Mouse (Mus musculus): ENCODE results near the gene Hormad2.

The Hormad2 gene

GRCm38 (mm10) chr11:4302363-4302913 is 138.5 kb downstream of the Hormad2 start:
- DNase-seq (ENCODE audit: low spot score) = peak; percentile 37

- DNase-seq (ENCODE audit: low spot score) = no peak
Observed at GRCm38 (mm10) chr11:4300683-4301082, 140.2 kb downstream of the Hormad2 start.

DNA sequence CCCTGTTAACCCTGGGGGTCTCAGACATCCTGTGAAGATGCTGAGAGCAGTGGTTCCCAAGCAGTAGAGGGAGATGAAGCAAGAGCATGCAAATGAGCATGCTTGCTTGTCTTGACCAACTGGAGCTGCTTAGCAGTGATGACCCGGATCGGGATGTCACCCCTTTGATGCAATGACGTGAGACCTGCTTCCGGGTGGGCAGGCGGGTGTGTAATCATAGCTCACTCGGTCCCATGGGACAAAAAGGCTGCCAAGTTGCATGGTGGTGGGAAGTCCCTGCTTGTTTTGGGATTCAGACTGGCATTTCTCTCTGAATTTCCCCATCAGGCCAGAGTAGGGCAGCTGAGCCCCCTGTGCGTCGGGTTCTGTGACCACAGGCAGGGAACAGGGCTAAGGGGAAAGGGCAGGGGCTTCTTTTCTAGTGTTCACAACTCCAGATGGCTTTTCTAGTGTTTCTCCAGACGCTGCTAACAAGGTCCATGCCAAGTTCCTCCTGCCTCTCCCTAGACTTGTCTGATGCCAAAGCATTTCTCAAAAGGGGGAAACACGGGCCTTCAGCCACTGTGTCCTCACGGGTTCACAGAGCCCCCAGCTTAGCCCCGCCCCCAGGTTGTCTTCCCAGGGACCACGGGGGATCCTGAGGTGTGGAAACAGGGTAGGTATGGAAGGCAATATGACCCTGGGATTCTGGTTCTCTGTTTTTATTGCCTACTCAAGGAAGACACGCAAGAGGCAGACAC is 141.0 kb downstream of the Hormad2 start:
- peak; percentile 53 for DNase-seq (ENCODE audit: low spot score)

DNA sequence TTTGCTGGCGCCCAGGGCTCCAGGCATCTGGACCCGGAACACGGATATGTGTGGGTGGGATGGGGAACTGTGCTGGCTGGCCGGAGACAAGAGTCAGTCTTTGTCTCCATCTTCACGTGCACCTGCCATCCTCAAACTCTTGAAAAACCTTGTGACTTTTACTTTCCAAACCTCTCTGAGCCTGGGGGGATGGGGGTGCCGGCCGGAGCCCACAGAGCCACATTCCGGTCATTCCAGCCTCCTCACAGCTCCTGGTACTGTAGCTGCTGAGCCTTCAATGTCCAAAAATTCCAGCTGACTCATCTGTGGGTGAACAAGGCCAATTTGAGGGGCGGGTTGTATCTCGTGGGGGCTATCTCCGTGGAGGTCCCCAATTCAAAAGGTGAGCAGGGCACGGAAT is 141.7 kb downstream of the Hormad2 start:
- DNase-seq (ENCODE audit: low spot score) = no peak

DNA sequence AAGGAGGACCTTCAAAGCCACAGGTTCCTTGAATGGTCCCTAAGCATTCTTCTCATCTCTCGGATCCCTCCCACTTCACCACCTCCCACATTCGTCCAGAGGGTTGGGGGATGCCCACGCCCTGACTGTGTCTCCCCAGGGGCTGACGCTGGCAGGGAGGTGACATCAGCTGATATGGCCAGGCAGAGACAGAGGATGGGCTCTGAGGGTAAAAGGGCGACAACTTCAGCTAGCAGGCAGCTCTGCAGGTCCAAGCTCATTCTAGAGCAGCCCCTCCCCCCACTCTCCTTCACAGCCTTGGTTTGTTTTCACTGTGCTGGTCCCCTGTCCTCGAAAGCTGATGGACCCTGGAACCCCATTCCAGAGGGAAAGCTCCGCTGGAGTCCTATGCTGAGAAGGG is 142.3 kb downstream of the Hormad2 start:
- DNase-seq (ENCODE audit: low spot score) = no peak

- no peak for DNase-seq (ENCODE audit: low spot score)
Observed at GRCm38 (mm10) chr11:4297753-4298152, 143.2 kb downstream of the Hormad2 start.

DNA sequence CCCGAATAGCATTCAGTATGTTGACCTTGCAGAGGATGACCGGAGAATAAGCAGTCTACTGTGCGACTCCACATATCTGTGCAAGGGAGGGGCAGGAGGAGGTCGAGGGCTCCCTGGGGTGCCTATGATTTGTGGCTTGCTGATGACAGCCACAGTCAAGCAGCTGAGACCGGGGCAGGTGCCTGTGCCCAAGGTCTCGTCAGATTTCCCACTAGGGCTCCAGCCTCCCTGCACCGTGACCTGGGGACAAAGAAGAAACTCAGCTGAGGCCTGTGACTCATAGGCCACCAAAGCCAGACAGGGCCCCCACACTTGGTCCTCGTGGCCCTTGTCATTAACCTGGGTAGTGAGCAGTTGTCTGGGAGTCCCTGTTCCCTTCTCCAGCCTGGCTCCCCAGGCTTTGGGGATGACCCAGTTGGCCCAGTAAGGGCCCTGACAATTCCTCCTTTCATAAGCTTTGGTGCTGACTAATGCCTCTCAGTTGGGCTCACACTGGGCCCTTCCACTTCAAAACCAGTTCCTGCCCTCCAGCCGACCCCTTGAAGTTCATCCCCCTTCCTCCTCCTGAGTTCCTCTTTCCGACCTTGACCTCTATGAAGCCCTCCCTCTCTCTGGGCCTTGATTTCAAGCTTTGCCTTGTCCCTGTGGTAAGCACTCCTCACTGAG is 144.2 kb downstream of the Hormad2 start:
- no peak for DNase-seq (ENCODE audit: low spot score)
